Mouse (Mus musculus) heart, embryonic 10.5 days (tissue): ENCODE measurements at regions not wholly inside any gene's neighbourhood (a gene's known extent, or its start where the extent isn't known, plus 50 kb on each side); places are given as distances from the start of the nearest gene placed in this dataset.
A peak's percentile ranks its signal among the peaks of the same experiment; 100 is the strongest.

Experiments
- DNase-seq: peaks from one replicate; pipeline ENCODE4 v3.0.0-alpha.2; 2017; ENCODE audit warnings: low spot score
- H3K27ac ChIP-seq: fragments of 300-500 bp; sonication (generic); 2 replicates; pipeline ENCODE4 v1.5.1; 2016; ENCODE audit warnings: mild to moderate bottlenecking
- H3K27me3 ChIP-seq: fragments of 300-500 bp; sonication (generic); 2 replicates; pipeline ENCODE4 v1.6.1; 2016; ENCODE audit warnings: mild to moderate bottlenecking; ENCODE audit not compliant: poor library complexity, insufficient read depth, severe bottlenecking
- H3K36me3 ChIP-seq: fragments of 300-500 bp; sonication (generic); 2 replicates; pipeline ENCODE4 v1.6.1; 2016; ENCODE audit warnings: mild to moderate bottlenecking, moderate library complexity
- H3K4me1 ChIP-seq: fragments of 300-500 bp; sonication (generic); 2 replicates; pipeline ENCODE4 v1.6.1; 2016; ENCODE audit warnings: mild to moderate bottlenecking
- H3K4me3 ChIP-seq: fragments of 300-500 bp; sonication (generic); 2 replicates; pipeline ENCODE4 v1.5.1; 2016; ENCODE audit warnings: mild to moderate bottlenecking, moderate library complexity
- H3K9me3 ChIP-seq: fragments of 300-500 bp; sonication (generic); 2 replicates; pipeline ENCODE4 v1.6.1; 2016; ENCODE audit warnings: mild to moderate bottlenecking, moderate library complexity
- WGBS: fragments of 180-500 bp; shearing (Covaris S2); methylation state at CpG from one replicate; pipeline ENCODE4 v1.1.7; 2016; 5-methylcytosine and 5-hydroxymethylcytosine counted together

GRCm38 (mm10) chr15:62120735-62121134, 1197.9 kb upstream of the A1bg start:
- 51% methylated on average over 4 of the region's 4 CpGs for WGBS
- Histone ChIP-seq H3K4me1 (peaks cover 29% of the 10 kb centered on the region), H3K27ac (peak overlapping the region; percentile 17; the same call in 1 of the 2 replicates), H3K4me3 (no peak overlapping the region), H3K9me3 (no peaks in the 10 kb centered on the region), H3K27me3 (no peaks in the 10 kb centered on the region), H3K36me3 (no peaks in the 10 kb centered on the region)
- no peak for DNase-seq

DNA sequence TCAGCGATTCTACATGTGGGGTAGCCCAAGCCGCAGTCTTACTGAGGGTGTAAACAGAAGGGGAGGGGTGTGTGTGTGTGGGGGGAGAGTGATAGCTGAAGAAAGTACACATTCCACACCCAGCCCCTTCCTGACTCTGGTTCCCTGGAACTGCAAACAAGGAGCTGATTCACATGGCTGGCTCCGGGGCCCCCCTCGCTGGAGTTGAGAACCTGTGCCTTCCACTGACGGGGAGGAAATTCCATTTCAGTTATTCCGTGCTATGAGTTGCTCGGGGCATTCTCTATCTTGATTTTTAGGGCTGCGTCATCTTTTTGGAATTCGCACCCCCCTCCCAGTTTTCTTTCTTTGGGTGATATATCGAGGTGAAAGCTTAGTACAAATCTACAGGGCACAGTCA, 1196.2 kb upstream of the A1bg start:
- Histone ChIP-seq H3K9me3 (no peaks in the 10 kb centered on the region), H3K27me3 (no peaks in the 10 kb centered on the region), H3K4me3 (no peak overlapping the region), H3K36me3 (no peaks in the 10 kb centered on the region), H3K27ac (peak overlapping the region; percentile 53; the same call in 1 of the 2 replicates), H3K4me1 (peaks cover 40% of the 10 kb centered on the region)
- 38% methylated on average over 10 of the region's 10 CpGs for WGBS
- no peak for DNase-seq

- DNase-seq: no peak
- Histone ChIP-seq H3K36me3 (no peaks in the 10 kb centered on the region), H3K4me1 (peaks cover 41% of the 10 kb centered on the region), H3K27me3 (no peaks in the 10 kb centered on the region), H3K27ac (no peak overlapping the region), H3K9me3 (no peaks in the 10 kb centered on the region), H3K4me3 (no peak overlapping the region)
- WGBS: 76% methylated on average over 1 of the region's 1 CpGs
Measured at GRCm38 (mm10) chr15:62116184-62116583, 1193.4 kb upstream of the A1bg start.

DNA sequence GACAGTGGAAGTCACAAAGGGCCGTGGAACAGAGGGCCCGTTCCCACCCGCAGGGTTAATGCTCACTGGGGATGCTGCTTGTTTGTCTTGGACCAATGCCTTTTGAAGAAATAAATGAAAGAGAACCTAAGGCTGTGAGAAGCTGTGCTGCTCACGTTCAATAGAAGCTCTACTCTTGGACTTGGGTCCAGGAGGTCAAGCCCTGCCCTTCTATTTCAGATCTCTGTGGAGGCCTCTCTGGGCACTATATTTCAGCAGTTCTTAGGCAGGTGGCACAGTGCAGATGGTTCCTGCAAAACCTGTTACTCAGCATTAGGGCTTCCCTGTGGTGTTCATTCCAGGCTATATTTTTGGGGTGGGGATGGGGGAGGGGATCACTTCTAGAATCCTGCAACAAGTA, 1192.0 kb upstream of the A1bg start:
- Histone ChIP-seq H3K4me1 (peaks cover 37% of the 10 kb centered on the region), H3K9me3 (no peaks in the 10 kb centered on the region), H3K27ac (no peak overlapping the region), H3K27me3 (no peaks in the 10 kb centered on the region), H3K4me3 (no peak overlapping the region), H3K36me3 (no peaks in the 10 kb centered on the region)
- no peak for DNase-seq
- WGBS: 48% methylated on average over 4 of the region's 4 CpGs

DNA sequence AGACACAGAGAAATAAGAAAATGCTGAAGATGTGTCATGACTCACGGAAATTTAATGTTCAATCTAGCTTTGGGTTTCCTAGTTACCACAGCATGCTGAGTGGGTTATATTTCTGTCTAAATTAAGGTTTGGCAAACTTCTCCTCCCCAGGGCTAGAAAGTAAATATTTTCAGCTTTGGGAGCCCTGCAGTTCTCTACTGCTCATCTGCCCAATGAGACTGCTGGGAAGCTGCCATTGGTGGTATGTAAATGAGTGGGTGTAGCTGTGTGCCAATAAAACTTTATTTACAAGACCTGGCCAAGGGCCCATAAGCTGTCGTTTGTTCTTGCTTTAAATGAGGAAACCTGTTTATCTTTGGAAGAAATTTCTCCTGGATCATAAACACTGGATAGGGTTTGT, 1189.3 kb upstream of the A1bg start:
- Histone ChIP-seq H3K9me3 (no peaks in the 10 kb centered on the region), H3K36me3 (no peaks in the 10 kb centered on the region), H3K27me3 (no peaks in the 10 kb centered on the region), H3K27ac (no peak overlapping the region), H3K4me3 (no peak overlapping the region), H3K4me1 (peaks cover 26% of the 10 kb centered on the region)
- 84% methylated on average over 2 of the region's 2 CpGs for whole genome bisulfite sequencing
- DNase-seq: no peak

- no peaks in the 10 kb centered on the region for H3K27me3 ChIP-seq
- WGBS: 91% methylated on average over 3 of the region's 3 CpGs
- H3K4me1 ChIP-seq: peaks cover 27% of the 10 kb centered on the region
- H3K36me3 ChIP-seq: no peaks in the 10 kb centered on the region
- H3K27ac ChIP-seq: no peak overlapping the region
- no peak for DNase-seq
- H3K4me3 ChIP-seq: no peak overlapping the region
- H3K9me3 ChIP-seq: no peaks in the 10 kb centered on the region
Measured at GRCm38 (mm10) chr15:62107976-62108375, 1185.2 kb upstream of the A1bg start.

DNA sequence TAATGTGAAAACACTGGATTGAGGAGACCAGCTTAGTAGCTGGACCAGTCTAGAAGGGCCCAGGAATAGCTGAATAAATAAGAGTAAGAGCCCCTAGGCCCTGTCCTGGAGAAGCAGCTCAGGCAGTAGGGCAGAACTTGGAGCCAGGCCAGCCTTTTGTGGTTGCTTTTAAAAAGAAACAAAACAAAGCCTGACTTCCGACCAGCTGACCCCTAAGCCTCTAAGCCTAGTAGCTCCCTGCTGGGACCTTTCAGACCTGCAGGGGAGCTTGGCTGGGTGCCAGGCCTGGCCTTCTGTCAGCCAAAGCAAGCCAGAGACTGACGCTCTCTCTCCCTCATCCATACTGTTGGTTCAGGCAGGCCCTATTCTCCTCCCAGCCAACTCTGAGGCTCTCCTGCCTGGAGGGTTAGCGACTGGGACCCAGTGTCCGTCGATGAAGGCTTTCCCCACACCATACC, 1183.7 kb upstream of the A1bg start:
- Histone ChIP-seq H3K36me3 (no peaks in the 10 kb centered on the region), H3K27me3 (no peaks in the 10 kb centered on the region), H3K9me3 (no peaks in the 10 kb centered on the region), H3K4me3 (no peak overlapping the region), H3K4me1 (peaks cover 23% of the 10 kb centered on the region), H3K27ac (peak overlapping the region; percentile 67; the same call in 1 of the 2 replicates)
- peak; percentile 89 for DNase-seq
- 20% methylated on average over 5 of the region's 5 CpGs for WGBS

DNA sequence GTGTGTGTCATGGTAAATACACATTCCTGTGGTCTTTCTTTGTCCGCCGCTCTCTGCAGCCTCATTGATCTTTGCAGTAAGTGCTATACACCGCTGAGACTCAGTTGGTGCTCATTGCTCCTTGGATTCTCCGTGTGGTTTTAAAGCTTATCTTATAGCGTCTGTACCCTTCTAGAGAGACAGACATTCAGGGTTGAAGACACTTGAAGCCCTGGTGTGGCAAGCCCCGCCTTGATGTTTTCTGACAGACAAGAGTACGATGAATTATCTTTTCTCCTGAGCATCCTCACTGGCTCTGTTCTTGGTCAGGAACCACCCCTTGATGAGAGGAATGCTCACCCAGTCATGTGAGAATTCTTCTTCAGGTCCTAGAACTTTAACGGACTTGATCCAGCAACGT, 1182.7 kb upstream of the A1bg start:
- WGBS: 59% methylated on average over 9 of the region's 9 CpGs
- Histone ChIP-seq H3K27me3 (no peaks in the 10 kb centered on the region), H3K4me1 (peaks cover 23% of the 10 kb centered on the region), H3K36me3 (no peaks in the 10 kb centered on the region), H3K9me3 (no peaks in the 10 kb centered on the region), H3K4me3 (no peak overlapping the region), H3K27ac (no peak overlapping the region; the same call in 1 of the 2 replicates)
- DNase-seq: no peak

GRCm38 (mm10) chr15:62104653-62105052, 1181.8 kb upstream of the A1bg start:
- Histone ChIP-seq H3K9me3 (no peaks in the 10 kb centered on the region), H3K27me3 (no peaks in the 10 kb centered on the region), H3K4me1 (peaks cover 27% of the 10 kb centered on the region), H3K27ac (peak overlapping the region; percentile 29; the same call in 1 of the 2 replicates), H3K36me3 (no peaks in the 10 kb centered on the region), H3K4me3 (no peak overlapping the region)
- no peak for DNase-seq
- 39% methylated on average over 7 of the region's 7 CpGs for WGBS

DNA sequence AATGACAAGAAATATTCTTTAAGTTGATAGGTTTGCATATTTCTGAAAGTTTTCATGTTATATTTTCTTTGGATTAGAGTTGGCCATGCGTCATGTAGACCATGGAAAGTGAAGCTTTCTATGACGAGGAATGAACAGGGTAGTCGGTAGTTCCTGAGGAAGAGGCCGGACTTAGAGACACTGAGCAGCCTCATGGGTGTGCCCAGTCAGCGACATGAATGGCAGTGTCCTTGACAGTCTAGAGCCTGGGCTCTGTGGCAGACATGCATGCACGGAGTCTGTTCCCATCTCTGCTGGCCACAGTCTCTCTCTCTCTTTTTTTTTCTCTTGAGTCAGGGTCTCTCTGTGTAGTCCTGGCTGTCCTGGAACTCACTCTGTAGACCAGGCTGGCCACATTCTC, 1176.9 kb upstream of the A1bg start:
- WGBS: 50% methylated on average over 6 of the region's 6 CpGs
- H3K27ac ChIP-seq: 0 out of 2 replicates have a peak overlapping the region, but pooled peaks have one; percentile 42
- H3K4me1 ChIP-seq: peaks cover 23% of the 10 kb centered on the region

DNA sequence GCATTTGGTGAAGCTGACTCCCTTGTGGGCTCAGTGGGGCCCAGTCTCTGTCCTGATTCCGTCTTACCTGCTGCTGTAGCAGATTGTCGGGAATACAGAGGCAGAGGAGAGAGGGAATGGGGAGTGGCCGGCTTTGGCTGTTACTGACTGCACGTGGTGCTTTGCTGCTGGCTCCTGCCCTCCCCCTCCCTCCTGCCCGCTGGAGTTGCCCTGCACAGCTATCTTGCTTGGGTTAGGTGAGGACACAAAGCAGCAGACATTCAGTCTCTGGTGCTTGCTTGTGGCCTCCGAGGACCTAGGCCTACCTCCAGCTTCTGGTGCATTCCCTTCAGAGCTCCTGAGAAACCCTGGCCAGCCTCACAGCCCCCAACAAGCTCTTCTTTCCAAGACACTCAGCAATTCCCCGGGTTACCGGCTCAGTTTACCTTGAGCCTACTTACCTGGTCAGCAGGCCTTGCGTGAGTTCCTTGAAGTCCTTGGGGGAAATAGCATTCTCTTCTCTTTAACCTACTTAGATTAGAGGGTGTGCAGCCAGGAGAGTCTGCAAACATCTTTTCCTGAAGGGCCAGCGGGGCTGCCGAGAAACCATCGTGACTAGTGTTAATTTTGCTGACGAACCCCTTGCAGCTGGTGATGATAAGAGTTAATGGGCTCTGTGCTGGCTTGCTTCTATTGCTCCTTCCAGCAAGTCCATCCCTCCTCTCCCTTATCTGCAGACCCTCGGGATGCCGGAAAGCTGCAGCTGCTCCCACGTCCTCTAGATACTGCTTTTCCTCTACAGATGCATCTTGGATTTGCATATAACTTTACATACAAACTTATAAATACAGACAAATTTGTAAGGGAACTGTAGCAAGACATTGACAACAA, 1176.2 kb upstream of the A1bg start:
- Histone ChIP-seq H3K9me3 (no peaks in the 10 kb centered on the region), H3K27ac (peak overlapping the region; percentile 78), H3K4me3 (peak overlapping the region; percentile 36; the same call in 1 of the 2 replicates), H3K4me1 (peaks cover 17% of the 10 kb centered on the region), H3K36me3 (no peaks in the 10 kb centered on the region), H3K27me3 (no peaks in the 10 kb centered on the region)
- 6% methylated on average over 16 of the region's 16 CpGs for WGBS
- peak; percentile 86 for DNase-seq

More for the DNA sequence above, 1176.9 kb upstream of the A1bg start:
- Histone ChIP-seq H3K4me3 (no peak overlapping the region), H3K27me3 (no peaks in the 10 kb centered on the region), H3K36me3 (no peaks in the 10 kb centered on the region), H3K9me3 (no peaks in the 10 kb centered on the region)
- no peak for DNase-seq

GRCm38 (mm10) chr15:62096778-62097177, 1174.0 kb upstream of the A1bg start:
- Histone ChIP-seq H3K27ac (no peak overlapping the region), H3K27me3 (no peaks in the 10 kb centered on the region), H3K9me3 (no peaks in the 10 kb centered on the region), H3K36me3 (no peaks in the 10 kb centered on the region), H3K4me3 (no peak overlapping the region), H3K4me1 (peaks cover 30% of the 10 kb centered on the region)
- DNase-seq: no peak
- WGBS: 84% methylated on average over 7 of the region's 7 CpGs

- Histone ChIP-seq H3K4me3 (no peak overlapping the region), H3K4me1 (peaks cover 36% of the 10 kb centered on the region)
- WGBS: 87% methylated on average over 3 of the region's 3 CpGs
Measured at GRCm38 (mm10) chr15:62095198-62095597, 1172.4 kb upstream of the A1bg start.

More at GRCm38 (mm10) chr15:62095198-62095597, 1172.4 kb upstream of the A1bg start:
- H3K27ac ChIP-seq: no peak overlapping the region
- DNase-seq: no peak
- no peaks in the 10 kb centered on the region for H3K9me3 ChIP-seq
- no peaks in the 10 kb centered on the region for H3K36me3 ChIP-seq
- H3K27me3 ChIP-seq: no peaks in the 10 kb centered on the region
